Mouse (Mus musculus) layer of hippocampus, adult 8-10 months (tissue): ENCODE results near the gene Emid1. TPM values are rescaled to one million over a fixed set of nuclear protein-coding genes. Genes with fewer than 3 reads are reported as not detected.
"Not testable (repeated sequence)": the region's sequence is repeated elsewhere in the genome, so short reads cannot be mapped to it uniquely, and the experiment has no call there.

ENCODE experiments used
- DNase-seq, 2 experiments: peaks; one replicate each; pipeline ENCODE4 v3.0.0; 2022; ENCODE audit warnings: low spot score in 2 of 2
- total RNA-seq, 4 experiments: library from RNA; stranded (reverse); gene quantifications; 2 replicates each; pipeline ENCODE4 v1.2.4; 2022

The Emid1 gene
- total RNA-seq, 4 experiments from 2014 or later, result 3.7 to 6.5 (median 5.2) TPM

DNA sequence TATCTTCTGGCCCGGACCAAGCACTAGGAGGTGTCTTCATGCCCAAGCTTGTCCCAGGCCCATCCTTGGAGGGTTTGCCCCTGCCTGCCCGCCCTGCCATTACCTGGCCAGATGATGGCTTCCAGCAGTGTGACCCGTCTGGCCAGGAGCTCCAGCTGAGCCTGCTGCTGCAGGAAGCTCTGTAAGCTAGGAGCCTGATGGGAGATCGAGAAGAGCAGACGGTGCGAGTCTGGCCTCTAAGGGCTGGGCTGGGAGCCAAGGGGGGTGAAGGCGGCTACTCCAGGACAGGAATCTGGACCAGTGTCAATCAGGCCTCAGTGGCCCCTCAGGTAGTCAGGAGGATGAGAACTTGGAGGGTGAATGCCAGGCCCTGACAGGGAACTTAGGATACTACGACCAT is 42.6 kb downstream of the Emid1 start:
- no peak for DNase-seq

DNA sequence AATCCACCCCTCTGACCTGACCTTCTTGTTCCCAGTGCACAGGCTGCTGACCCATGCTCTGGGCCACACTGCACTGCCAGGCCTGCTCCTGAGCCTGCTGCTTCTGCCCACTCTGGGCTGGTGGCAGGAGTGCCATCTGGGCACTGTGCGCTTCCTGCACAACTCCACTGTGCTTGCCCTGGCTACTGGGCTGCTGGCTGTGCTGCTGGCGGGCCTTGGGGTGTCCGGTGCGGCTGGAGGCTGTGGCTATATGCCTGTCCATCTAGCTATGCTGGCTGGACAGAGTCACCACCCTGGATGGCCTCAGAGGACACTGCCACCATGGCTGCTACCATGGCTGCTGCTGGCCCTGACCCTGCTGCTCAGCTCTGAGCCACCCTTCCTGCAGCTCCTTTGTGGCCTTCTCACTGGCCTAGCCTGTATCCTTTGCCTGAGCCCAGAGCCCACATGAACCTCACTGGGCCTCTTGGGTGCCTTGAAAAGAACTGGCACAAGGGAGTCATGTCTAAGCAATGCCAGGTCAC is 48.0 kb downstream of the Emid1 start:
- no peak for DNase-seq

GRCm38 (mm10) chr11:5102384-5102783 is 49.7 kb downstream of the Emid1 start:
- no peak for DNase-seq

DNA sequence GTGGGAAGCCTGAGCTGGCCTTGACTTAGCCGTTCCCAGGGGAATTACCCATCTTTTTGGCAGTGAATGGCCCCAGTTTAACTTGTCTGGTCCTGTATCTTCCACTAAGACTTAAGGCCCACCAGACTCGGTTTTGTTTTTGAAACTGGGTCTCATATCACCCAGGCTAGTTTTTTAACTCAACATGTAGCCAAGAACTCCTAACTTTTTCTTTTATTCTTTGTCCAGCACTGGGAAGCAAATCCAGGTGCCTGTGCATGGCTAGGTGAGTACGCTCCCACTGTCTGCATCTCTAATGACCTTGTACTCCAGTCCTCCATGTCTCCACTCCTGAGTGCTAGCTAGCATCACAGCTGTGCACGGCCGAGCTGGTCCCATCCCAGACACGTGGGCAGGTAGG is 50.4 kb downstream of the Emid1 start:
- DNase-seq, result no peak

DNA sequence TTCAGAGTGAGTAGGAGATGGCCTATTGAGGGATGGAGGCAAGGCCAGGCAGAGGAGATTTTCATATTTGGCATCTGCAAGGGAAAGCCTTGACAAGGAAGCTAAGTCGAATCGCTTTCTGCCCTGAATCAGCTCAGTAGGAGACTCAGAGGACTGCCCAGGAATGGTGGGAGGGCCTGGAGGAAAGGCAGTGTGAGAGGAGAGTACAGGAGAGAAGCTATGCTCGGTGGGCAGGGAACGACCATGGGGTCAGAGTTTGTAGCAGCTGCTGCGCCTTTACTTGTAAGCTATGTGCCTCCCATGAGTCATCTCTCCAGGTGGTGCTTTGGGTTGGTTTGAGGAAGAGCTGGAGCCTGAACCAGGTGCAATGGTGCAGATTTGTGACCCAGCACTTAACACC is 51.3 kb downstream of the Emid1 start:
- no peak for DNase-seq

GRCm38 (mm10) chr11:5100283-5100682 is 51.8 kb downstream of the Emid1 start:
- no peak for DNase-seq

- peak; percentile 76 for DNase-seq
Observed at GRCm38 (mm10) chr11:5099576-5100183, 52.4 kb downstream of the Emid1 start.

- peak; percentile 92 to 96 for DNase-seq
Observed at GRCm38 (mm10) chr11:5098736-5099542, 53.1 kb downstream of the Emid1 start, which contains the start of the genes Rhbdd3 and Ewsr1. Gene Rhbdd3, plus strand, starts transcription at chr11:5098926. Gene Ewsr1, minus strand, starts transcription at chr11:5099266.

DNA sequence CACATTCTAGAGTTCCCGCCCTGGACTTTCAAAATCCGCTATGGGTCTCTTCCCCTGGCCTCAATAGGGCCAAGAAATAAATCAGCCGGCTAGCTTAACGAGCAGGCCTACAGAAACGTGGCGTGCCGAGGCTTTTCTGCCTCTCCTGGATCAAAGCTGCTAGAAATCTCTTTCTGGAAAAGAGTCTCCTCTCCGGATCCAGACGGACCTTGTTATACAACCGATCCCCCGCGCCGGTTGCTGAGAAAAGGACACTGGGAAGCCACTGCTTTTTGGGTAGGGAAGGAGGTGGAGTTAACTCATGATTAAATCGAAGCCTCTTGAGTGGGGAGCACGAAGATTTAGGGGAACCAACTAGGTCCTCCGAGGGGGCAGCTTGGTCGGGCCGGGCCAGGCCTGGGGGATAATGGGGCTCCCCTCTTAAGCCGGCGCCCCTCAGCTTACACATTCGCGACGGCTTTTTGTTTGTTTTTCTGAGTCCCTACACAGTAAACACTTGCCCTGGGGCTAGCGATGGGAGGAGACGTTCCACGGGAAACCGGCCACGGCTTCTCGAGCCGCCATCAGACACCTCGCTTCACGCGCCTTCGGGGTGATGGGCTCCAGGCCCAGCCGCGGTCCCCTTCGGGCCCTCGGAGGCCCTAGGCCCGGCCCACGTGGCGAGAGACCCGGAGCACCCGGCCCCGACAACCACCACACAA is 53.9 kb downstream of the Emid1 start:
- peak; percentile 61 to 62 for DNase-seq

DNA sequence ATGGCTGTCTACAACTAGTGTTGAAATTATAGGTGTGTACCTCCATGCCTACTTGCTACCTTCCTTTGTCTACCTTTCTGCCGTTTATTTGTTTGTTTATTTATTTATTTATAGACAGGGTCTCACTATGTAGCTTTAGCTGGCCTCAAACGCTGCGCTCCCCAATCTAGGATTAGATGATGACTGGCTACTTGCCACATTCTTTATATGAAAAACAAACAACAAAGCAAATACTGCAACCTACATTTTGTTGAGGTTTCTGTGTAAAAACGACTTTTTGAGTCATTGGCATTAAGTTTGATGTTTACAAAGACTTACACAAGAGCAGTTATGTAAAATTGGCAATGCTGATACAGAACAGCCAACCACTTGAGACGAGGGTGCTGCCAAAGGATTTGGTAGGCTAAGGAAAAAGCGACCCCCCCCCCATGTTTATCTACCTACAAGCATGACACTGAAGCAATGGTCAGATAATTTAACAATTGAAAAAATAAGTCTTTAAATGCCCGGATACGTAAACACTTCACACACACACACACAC is 55.5 kb downstream of the Emid1 start:
- DNase-seq, result no peak

GRCm38 (mm10) chr11:5095877-5096276 is 56.2 kb downstream of the Emid1 start:
- no peak for DNase-seq

GRCm38 (mm10) chr11:5091706-5092105 is 60.4 kb downstream of the Emid1 start:
- no peak for DNase-seq

DNA sequence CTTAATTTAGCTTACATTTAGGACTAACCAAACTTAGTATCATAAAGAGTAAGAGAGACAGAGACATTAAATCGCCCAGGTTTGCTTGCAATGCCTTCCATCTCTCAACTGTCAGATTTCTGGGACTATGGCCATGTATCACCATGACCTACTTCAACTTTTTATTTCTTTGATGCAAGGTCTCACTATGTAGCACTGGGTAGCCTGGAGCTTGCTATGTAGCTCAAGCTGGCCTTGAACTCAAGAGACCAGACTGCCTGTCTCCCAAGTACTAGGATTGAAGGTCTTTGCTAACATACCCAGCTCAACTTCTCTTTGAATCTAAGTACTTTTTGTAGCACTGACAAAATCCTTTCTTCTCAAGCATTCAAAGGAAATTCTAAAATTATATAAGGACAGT is 62.9 kb downstream of the Emid1 start:
- DNase-seq, result no peak

GRCm38 (mm10) chr11:5076843-5077242 is 75.2 kb downstream of the Emid1 start:
- not testable (repeated sequence) for DNase-seq

GRCm38 (mm10) chr11:5075760-5076159 is 76.3 kb downstream of the Emid1 start:
- no peak for DNase-seq

DNA sequence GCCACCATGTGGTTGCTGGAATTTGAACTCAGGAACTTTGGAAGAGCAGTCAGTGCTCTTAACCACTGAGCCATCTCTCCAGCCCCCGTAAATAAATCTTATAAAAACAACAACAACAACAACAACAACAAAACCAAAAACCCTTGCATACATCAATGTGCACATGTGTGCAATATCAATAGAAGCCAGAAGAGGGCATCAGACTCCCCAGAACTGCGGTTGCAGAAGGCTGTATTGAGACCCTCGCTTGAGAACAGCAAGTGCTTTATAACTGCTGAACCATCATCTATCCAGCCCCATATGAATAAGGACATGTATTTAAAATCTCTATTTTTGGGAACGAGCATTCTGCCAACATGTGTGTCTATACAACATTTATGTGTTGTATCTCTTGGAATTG is 77.2 kb downstream of the Emid1 start:
- DNase-seq, result no peak

- DNase-seq, result no peak
Observed at GRCm38 (mm10) chr11:5068126-5068971, 83.7 kb downstream of the Emid1 start.

- no peak for DNase-seq
Observed at GRCm38 (mm10) chr11:5067063-5067462, 85.0 kb downstream of the Emid1 start.

GRCm38 (mm10) chr11:5065056-5065821 is 86.8 kb downstream of the Emid1 start, which contains the start of gene Gas2l1:
Gene Gas2l1, minus strand, starts transcription at chr11:5065327.
- DNase-seq, result peak; percentile 70 to 83
